Mouse (Mus musculus) forebrain, embryonic 10.5 days (tissue): ENCODE measurements around the gene Kmo. TPM values are rescaled to one million over a fixed set of nuclear protein-coding genes. Genes with fewer than 3 reads are reported as not detected.
A peak's percentile ranks its signal among the peaks of the same experiment; 100 is the strongest.

Source experiments
- DNase-seq: peaks from one replicate; pipeline ENCODE4 v3.0.0-alpha.2; 2017; ENCODE audit warnings: low spot score; ENCODE audit errors: extremely low spot score
- H3K27ac ChIP-seq: fragments of 300-500 bp; sonication (generic); 2 replicates; pipeline ENCODE4 v1.5.1; 2016; ENCODE audit warnings: mild to moderate bottlenecking
- H3K27me3 ChIP-seq: fragments of 300-500 bp; sonication (generic); 2 replicates; pipeline ENCODE4 v1.6.1; 2016; ENCODE audit warnings: mild to moderate bottlenecking; ENCODE audit not compliant: poor library complexity, severe bottlenecking
- H3K36me3 ChIP-seq: fragments of 300-500 bp; sonication (generic); replicated peaks from 2 replicates; pipeline ENCODE4 v1.6.1; 2016; ENCODE audit warnings: mild to moderate bottlenecking, moderate library complexity
- H3K4me1 ChIP-seq: fragments of 300-500 bp; sonication (generic); 2 replicates; pipeline ENCODE4 v1.6.1; 2016
- H3K4me3 ChIP-seq: fragments of 300-500 bp; sonication (generic); 2 replicates; pipeline ENCODE4 v1.5.1; 2016; ENCODE audit warnings: mild to moderate bottlenecking, moderate library complexity
- H3K9me3 ChIP-seq: fragments of 300-500 bp; sonication (generic); 2 replicates; pipeline ENCODE4 v1.6.1; 2016; ENCODE audit warnings: mild to moderate bottlenecking, moderate library complexity
- WGBS: fragments of 180-500 bp; shearing (Covaris S2); methylation state at CpG from one replicate; pipeline ENCODE4 v1.1.7; 2016; 5-methylcytosine and 5-hydroxymethylcytosine counted together
- polyA plus RNA-seq: library from polyadenylated mRNA; unstranded; fragments of >200 nt; fragmentation: Nextera tagmentation; extraction: Ambion mirVana; gene quantifications from 2 replicates; pipeline ENCODE4 v1.2.1, GENCODE M21; 2016

The Kmo gene
- polyA plus RNA-seq, 1 experiment from 2014 or later: 0.07 TPM

DNA sequence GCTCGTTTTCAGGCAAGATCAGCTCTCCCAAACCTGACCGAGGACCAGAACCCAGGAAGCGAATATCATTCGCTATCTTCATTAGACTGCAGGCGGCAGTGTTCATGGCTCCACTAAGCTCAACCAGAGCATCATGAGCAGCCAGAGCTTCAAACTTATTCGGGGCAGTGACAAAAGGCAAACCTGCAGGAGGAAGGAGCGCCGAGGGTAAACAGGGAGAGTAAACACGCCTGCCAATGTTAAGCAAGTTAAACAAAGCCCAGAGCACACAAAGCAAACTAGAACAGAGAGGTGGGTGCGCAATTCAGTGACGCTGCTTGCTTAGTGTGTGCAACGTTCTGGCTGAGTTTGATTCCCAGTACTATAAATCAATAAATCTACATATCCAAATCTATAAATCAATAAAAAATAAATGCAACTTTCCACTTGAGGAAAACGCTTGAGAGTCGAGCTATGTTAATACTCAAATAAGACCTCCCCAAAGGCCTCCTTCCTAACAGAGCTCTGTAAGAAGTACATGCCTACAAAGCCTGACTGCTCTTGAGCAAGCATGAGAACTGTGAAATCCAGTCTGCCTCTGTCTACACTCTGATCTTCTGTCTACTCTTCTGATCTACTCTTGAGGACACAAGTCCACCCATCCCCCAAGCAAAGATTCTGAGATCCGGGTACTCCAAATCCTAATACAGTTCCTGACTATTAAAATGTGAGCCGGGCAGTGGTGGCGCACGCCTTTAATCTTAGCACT lies 12.2 kb upstream of the Kmo start:
- WGBS: 95% methylated on average over 18 of the region's 18 CpGs
- peaks cover 99% of the 10 kb centered on the region for H3K36me3 ChIP-seq

DNA sequence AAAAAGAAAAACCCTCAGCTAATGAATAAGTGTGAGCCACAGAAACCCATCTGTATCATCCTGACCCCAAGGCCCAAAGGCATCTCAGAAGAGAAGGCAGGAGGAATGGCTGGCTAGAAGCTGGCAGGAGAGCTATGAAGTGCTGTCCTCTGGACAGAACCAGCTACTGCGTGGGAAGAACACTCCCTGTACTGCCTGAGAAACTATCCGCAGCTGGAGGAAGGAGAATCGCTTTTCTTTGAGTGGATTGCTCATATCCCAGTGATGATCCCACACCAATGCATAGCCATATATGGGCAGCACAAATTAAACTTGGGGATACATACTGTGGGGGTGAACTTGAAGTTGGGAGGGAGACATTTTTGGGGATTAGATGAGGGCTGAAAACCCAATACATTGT lies 11.5 kb upstream of the Kmo start:
- no peak for DNase-seq

More for the DNA sequence above, 12.2 kb upstream of the Kmo start:
- Histone ChIP-seq H3K27ac (no peak overlapping the region), H3K4me1 (no peaks in the 10 kb centered on the region), H3K27me3 (no peaks in the 10 kb centered on the region), H3K4me3 (no peak overlapping the region), H3K9me3 (no peaks in the 10 kb centered on the region)
- DNase-seq: no peak

DNA sequence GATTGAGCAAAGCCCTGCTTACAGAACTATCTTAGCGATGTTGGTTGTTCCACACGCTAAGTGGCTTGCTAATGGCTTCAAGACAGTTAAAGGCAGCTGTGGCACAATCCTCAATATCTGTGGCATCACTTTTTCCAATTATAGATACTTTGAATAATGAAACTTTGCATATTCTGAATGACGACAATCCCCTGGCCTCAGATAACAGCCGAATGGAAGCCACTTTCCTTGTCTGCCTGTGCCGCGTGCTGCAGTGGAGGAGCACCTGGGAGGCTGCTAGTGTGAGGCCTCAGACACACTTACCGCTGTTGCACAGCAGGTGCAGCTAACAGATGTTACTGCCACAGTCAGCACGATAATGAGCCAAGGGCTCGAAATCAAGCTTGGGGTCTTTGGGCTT lies 5.2 kb upstream of the Kmo start:
- Histone ChIP-seq H3K27me3 (no peaks in the 10 kb centered on the region), H3K36me3 (peaks cover 96% of the 10 kb centered on the region), H3K4me3 (no peak overlapping the region), H3K27ac (no peak overlapping the region), H3K4me1 (no peaks in the 10 kb centered on the region), H3K9me3 (no peaks in the 10 kb centered on the region)
- 96% methylated on average over 9 of the region's 9 CpGs for WGBS
- no peak for DNase-seq

More for the DNA sequence above, 11.5 kb upstream of the Kmo start:
- Histone ChIP-seq H3K36me3 (peaks cover 98% of the 10 kb centered on the region), H3K9me3 (no peaks in the 10 kb centered on the region), H3K4me1 (no peaks in the 10 kb centered on the region), H3K27me3 (no peaks in the 10 kb centered on the region), H3K4me3 (no peak overlapping the region), H3K27ac (no peak overlapping the region)
- WGBS: 87% methylated on average over 3 of the region's 3 CpGs

DNA sequence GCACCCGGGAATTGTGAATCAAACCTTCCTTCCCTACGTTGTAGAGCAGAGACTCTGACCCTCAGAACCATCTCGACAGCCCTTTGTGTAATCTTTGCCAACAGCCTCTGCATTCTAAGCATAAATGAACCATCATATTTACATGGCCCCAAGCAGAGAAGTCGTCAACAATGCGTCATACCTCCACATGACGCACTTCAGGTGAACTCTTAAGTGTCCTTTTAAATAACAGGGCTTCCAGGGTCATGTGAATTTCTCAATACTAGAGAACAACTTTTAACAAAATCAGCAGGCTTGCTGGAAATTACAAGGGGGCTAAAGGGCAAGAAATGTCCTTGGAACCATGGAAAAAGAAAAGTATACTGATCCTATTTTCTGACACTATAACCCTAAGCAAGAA lies 3.5 kb downstream of the Kmo start:
- H3K4me3 ChIP-seq: no peak overlapping the region
- H3K4me1 ChIP-seq: peaks cover 16% of the 10 kb centered on the region
- no peak overlapping the region for H3K27ac ChIP-seq
- no peaks in the 10 kb centered on the region for H3K9me3 ChIP-seq
- H3K36me3 ChIP-seq: peaks cover 16% of the 10 kb centered on the region
- no peak for DNase-seq
- H3K27me3 ChIP-seq: no peaks in the 10 kb centered on the region
- WGBS: 92% methylated on average over 6 of the region's 6 CpGs

DNA sequence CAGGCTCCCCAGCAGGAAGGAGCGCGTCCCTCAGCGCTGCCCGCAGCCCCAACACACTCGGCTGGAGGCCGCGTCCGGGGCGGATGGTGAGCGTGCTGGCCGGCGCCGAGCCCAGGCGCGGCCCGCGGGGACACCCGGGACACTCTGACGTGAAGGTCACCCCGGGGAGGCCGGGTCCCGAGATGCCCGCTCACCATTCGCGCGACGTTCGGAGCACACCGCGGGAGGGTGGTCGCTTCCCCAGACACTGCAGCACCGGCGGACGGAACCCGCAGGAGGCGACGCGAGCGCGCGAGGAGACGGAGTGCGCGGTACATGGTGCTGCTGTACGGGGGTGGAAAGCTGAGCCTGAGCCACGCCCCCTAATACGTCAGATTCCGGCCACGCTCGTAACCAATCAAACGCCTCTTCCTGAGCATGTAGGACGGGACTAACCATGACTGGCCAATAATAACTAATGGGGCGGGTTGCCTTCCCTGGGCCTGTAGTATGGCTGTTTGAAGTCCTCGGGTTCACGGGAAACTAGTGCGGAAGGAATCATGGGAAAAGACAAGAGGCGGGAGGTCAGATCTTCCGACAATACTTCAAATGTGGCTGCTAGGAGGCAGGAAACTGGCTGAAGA lies 5.2 kb downstream of the Kmo start, which contains the start of gene Fh1:
Fh1 (minus strand) TSS at position 379 of the 623 bp plus-strand sequence.
- peaks cover 2% of the 10 kb centered on the region for H3K36me3 ChIP-seq
- peak within 1 kb of the TSS; percentile 93 for H3K27ac ChIP-seq
- H3K9me3 ChIP-seq: no peaks in the 10 kb centered on the region
- H3K4me1 ChIP-seq: peaks cover 16% of the 10 kb centered on the region
- WGBS: under 1% methylated on average over 58 of the region's 58 CpGs
- no peaks in the 10 kb centered on the region for H3K27me3 ChIP-seq
- H3K4me3 ChIP-seq: peak within 1 kb of the TSS; percentile 95
- DNase-seq: peak; percentile 93

DNA sequence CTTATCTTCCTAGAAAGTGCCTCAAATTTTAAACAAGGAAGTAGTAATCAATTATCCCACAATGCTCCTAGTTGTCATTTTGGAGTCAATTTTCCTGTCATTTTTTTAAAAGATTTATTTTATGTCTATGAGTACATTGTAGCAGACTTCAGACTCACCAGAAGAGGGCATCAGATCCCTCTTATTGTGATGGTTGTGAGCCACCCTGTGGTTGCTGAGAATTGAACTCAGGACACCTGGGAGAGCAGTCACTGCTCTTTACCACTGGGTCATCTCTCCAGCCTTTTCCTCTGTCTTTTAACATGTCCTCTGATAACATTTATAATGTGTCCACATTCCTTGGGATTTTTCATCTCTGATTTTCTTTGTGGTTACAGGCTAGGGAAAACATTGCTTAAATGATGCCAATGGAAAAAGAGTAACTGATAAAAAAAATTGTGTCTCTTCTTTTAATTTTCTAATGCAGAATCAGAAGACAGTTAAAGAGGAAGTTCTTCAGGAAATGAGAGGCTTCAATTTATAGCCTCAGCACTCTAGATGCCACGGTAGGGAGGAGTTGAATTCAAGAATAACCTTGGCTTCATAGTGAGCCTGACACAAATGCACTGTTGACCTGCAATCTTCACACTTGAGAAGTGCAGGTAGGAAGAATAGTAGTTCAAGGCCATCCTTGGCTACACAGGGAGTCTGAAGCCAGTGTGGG lies 6.0 kb downstream of the Kmo start:
- Histone ChIP-seq H3K36me3 (no peaks in the 10 kb centered on the region), H3K9me3 (no peaks in the 10 kb centered on the region), H3K27me3 (no peaks in the 10 kb centered on the region), H3K27ac (peak overlapping the region; percentile 93), H3K4me3 (peak overlapping the region; percentile 95), H3K4me1 (peaks cover 16% of the 10 kb centered on the region)
- 87% methylated on average over 1 of the region's 1 CpGs for WGBS
- no peak for DNase-seq

DNA sequence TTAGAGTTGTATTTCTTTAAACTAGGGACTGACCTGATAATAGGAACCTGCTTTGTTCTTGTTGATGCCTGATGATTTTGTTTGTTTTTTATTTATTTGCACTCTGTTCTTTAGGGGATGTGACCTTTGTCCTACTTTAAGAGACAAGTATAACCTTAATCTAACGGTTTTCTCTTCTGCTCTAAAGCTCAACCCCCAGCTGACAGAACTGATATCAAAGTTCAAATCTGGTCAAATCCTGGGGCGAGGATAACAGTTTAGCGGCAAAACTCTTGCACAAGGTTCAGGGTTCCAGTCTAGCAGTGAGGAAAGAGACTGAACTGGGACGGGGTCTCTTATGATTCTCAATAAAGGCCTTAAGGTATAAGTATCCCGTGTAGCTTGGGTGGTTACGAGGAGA lies 9.1 kb downstream of the Kmo start:
- Histone ChIP-seq H3K4me1 (peaks cover 7% of the 10 kb centered on the region), H3K36me3 (no peaks in the 10 kb centered on the region)
- no peak for DNase-seq

DNA sequence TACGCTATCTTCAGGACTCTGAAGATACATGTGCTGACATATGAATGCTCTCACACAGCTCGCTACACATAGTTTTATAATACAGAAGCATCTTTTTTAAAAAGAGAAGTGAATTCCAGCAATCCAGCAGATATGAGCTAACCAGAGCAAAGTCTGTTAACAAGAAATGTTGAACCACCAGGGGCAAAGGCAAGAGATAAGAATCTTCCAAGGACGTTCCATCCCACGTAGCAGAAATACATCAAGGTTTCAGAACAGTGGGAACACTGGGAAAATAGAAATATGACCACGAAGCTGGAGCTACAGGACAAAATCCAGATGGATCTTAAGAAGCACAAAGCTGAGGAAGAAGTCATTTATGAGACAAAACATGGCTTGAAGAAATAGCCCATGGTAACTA lies 10.2 kb downstream of the Kmo start:
- no peaks in the 10 kb centered on the region for H3K36me3 ChIP-seq
- no peak overlapping the region for H3K27ac ChIP-seq
- H3K27me3 ChIP-seq: no peaks in the 10 kb centered on the region
- no peak overlapping the region for H3K4me3 ChIP-seq
- no peaks in the 10 kb centered on the region for H3K9me3 ChIP-seq
- H3K4me1 ChIP-seq: no peaks in the 10 kb centered on the region
- WGBS: 89% methylated on average over 5 of the region's 5 CpGs
- no peak for DNase-seq

More for the DNA sequence above, 9.1 kb downstream of the Kmo start:
- Histone ChIP-seq H3K9me3 (no peaks in the 10 kb centered on the region), H3K27me3 (no peaks in the 10 kb centered on the region), H3K27ac (no peak overlapping the region), H3K4me3 (no peak overlapping the region)
- 88% methylated on average over 6 of the region's 6 CpGs for WGBS

DNA sequence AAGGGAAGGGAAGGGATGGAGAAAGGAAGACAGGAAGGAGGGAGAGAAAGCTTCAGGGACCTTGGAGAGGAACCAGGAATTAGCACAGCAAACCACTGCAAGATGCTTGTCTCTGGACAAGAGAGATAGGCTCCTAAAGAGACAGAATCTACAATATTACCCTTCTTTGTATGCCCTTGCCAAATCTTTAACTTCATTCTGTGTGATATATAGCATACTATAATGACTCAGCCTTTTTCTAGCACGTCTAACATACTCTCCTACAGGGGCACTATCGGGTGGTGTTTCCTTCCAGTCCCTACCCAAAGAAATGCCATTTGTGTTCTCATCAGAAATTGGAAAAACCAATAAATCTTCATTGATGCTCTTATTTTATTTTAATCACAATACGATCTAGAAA lies 10.9 kb downstream of the Kmo start:
- Histone ChIP-seq H3K4me1 (no peaks in the 10 kb centered on the region), H3K27ac (no peak overlapping the region), H3K4me3 (no peak overlapping the region), H3K9me3 (no peaks in the 10 kb centered on the region), H3K36me3 (no peaks in the 10 kb centered on the region), H3K27me3 (no peaks in the 10 kb centered on the region)
- WGBS: 91% methylated on average over 3 of the region's 3 CpGs
- no peak for DNase-seq

DNA sequence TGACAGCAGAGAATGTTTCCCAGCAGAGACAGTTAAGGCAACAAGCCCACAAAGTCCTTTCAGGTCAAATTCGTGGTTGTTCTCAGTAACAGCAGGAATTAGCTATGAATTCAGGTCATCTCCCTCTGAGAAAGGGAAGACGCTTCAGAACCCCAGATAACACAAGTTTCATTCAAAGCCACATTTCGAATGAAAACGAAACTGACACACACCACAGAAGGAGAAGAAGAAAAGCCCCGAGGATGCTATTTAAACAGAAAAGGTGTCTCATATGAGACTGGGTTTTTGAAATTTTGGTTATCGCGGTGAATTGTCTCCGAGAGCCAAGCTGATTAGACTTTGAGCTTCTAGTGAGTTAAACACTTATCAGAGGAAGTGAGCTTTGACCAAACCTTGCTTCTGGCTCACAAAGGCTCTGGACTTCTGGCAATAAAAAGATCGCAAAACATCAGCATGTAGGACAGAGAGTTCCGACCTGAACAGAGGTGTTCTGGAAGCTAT lies 11.6 kb downstream of the Kmo start:
- Histone ChIP-seq H3K27me3 (no peaks in the 10 kb centered on the region), H3K9me3 (no peaks in the 10 kb centered on the region), H3K4me3 (no peak overlapping the region), H3K4me1 (no peaks in the 10 kb centered on the region), H3K36me3 (no peaks in the 10 kb centered on the region), H3K27ac (no peak overlapping the region)
- DNase-seq: no peak
- 87% methylated on average over 10 of the region's 10 CpGs for WGBS

DNA sequence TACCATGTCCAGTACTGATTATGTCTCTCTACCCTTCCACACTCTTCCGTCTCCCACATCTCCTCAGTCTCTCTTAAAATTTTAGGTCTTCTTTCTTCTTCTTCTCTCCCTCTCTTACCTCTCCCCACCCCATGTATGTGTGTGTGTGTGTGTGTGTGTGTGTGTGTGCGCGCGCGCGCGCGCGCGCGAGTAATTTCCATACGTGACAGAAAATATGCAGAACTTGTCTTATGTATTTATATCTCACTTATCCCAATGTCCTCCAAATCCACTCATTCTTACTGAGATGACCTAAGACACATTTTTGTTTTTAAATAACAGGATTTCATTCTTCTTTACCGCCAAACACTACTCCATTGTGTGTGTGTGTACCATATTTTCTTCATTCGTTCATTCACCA lies 12.3 kb downstream of the Kmo start:
- H3K4me3 ChIP-seq: no peak overlapping the region
- no peak for DNase-seq
- H3K27me3 ChIP-seq: no peaks in the 10 kb centered on the region
- 97% methylated on average over 8 of the region's 14 CpGs for WGBS
- no peaks in the 10 kb centered on the region for H3K4me1 ChIP-seq
- H3K36me3 ChIP-seq: no peaks in the 10 kb centered on the region
- no peaks in the 10 kb centered on the region for H3K9me3 ChIP-seq
- no peak overlapping the region for H3K27ac ChIP-seq

DNA sequence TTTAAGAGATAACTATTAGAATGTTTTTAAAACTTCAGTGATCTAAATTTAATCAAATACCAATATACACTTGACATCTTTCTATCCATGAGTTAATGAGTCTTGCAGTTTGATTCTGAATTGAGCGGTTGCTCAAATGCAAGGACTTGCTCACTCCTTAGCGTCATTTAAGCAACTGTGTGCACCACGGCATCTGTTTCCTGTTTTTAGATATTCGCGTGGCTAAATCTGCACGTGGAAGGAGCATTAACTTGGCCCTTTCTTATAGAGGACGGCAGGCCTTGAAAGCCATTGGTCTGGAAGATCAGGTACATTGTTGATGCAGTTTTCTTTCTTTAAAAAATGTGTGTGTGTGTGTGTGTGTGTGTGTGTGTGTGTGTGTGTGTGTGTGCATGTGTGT lies 17.5 kb downstream of the Kmo start:
- Histone ChIP-seq H3K4me3 (no peak overlapping the region), H3K9me3 (no peaks in the 10 kb centered on the region), H3K4me1 (no peaks in the 10 kb centered on the region; the same call in 1 of the 2 replicates), H3K36me3 (no peaks in the 10 kb centered on the region), H3K27ac (no peak overlapping the region), H3K27me3 (no peaks in the 10 kb centered on the region)
- 86% methylated on average over 7 of the region's 7 CpGs for WGBS
- no peak for DNase-seq

DNA sequence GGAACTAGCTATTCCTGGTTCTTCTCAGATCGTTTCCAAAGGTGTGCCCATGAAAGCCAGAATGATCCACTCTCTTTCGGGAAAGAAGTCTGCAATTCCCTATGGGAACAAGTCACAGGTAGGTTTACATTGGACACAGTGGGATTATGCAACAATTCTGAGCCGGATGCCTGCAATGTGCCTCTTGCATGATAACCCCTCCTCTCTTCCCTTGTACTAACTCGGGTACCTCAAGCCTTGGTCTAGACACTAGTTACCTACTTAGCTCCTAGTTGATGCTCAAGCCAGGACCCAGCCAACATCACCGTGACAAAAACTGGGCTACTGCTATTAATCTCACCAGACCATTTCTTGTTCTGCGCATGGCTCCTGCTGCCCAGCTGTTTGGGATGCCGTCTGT lies 18.9 kb downstream of the Kmo start:
- DNase-seq: no peak
- H3K36me3 ChIP-seq: no peaks in the 10 kb centered on the region
- H3K27me3 ChIP-seq: no peaks in the 10 kb centered on the region
- H3K9me3 ChIP-seq: no peaks in the 10 kb centered on the region
- H3K27ac ChIP-seq: no peak overlapping the region
- H3K4me1 ChIP-seq: no peaks in the 10 kb centered on the region; the same call in 1 of the 2 replicates
- H3K4me3 ChIP-seq: no peak overlapping the region
- WGBS: 86% methylated on average over 7 of the region's 7 CpGs
